Mouse (Mus musculus) layer of hippocampus, adult 2 months (tissue): ENCODE measurements at regions not wholly inside any gene's neighbourhood (a gene's known extent, or its start where the extent isn't known, plus 50 kb on each side); places are given as distances from the start of the nearest gene placed in this dataset.

Experiments used
- DNase-seq, 2 experiments: peaks; one replicate each; pipeline ENCODE4 v3.0.0; 2022; ENCODE audit warnings: low spot score in 2 of 2
- H3K27ac ChIP-seq: fragments of 200-600 bp; 2 replicates; pipeline ENCODE4 v1.8.1; 2022
- H3K4me3 ChIP-seq: fragments of 200-600 bp; 2 replicates; pipeline ENCODE4 v1.8.1; 2022; ENCODE audit warnings: mild to moderate bottlenecking
- CTCF ChIP-seq: fragments of 200-600 bp; conservative IDR thresholded peaks from 2 replicates; pipeline ENCODE4 v1.8.1; 2022; ENCODE audit warnings: antibody characterized with exemption, mild to moderate bottlenecking, moderate library complexity

- H3K27ac ChIP-seq = peak overlapping the region; percentile 91
- peak; percentile 46 to 63 for DNase-seq
- no peak for TF ChIP-seq CTCF
- peak overlapping the region; percentile 31; the same call in 1 of the 2 replicates for H3K4me3 ChIP-seq
These were observed 83.1 kb downstream of the Stk35 start for GRCm38 (mm10) chr2:129883417-129883816.

- Histone ChIP-seq H3K4me3 (no peak overlapping the region), H3K27ac (no peak overlapping the region)
- DNase-seq = no peak
- no peak for TF ChIP-seq CTCF
These were observed 84.0 kb downstream of the Stk35 start for GRCm38 (mm10) chr2:129884316-129884715.

- Histone ChIP-seq H3K27ac (no peak overlapping the region), H3K4me3 (no peak overlapping the region)
- TF ChIP-seq CTCF = no peak
- DNase-seq = no peak
These were observed 85.2 kb downstream of the Stk35 start for GRCm38 (mm10) chr2:129885536-129885935.

- DNase-seq = peak; percentile 32 to 55
- peak overlapping the region; percentile 56 for H3K27ac ChIP-seq
- no peak for TF ChIP-seq CTCF
- no peak overlapping the region for H3K4me3 ChIP-seq
These were observed 92.9 kb downstream of the Stk35 start for GRCm38 (mm10) chr2:129893231-129893630.

GRCm38 (mm10) chr2:129893832-129894231, 93.5 kb downstream of the Stk35 start:
- no peak overlapping the region for H3K4me3 ChIP-seq
- TF ChIP-seq CTCF = no peak
- peak overlapping the region; percentile 56 for H3K27ac ChIP-seq
- DNase-seq = no peak

GRCm38 (mm10) chr2:129894906-129895305, 94.6 kb downstream of the Stk35 start:
- Histone ChIP-seq H3K27ac (no peak overlapping the region), H3K4me3 (no peak overlapping the region)
- no peak for DNase-seq
- no peak for TF ChIP-seq CTCF

GRCm38 (mm10) chr2:129895369-129895768, 95.1 kb downstream of the Stk35 start:
- H3K27ac ChIP-seq = no peak overlapping the region
- TF ChIP-seq CTCF = no peak

GRCm38 (mm10) chr2:129896696-129897095, 96.4 kb downstream of the Stk35 start:
- Histone ChIP-seq H3K27ac (no peak overlapping the region), H3K4me3 (no peak overlapping the region)
- DNase-seq = no peak
- TF ChIP-seq CTCF = no peak

More at GRCm38 (mm10) chr2:129895369-129895768, 95.1 kb downstream of the Stk35 start:
- no peak for DNase-seq
- no peak overlapping the region for H3K4me3 ChIP-seq

GRCm38 (mm10) chr2:129903383-129904135, 103.2 kb downstream of the Stk35 start:
- DNase-seq = no peak
- no peak for TF ChIP-seq CTCF

GRCm38 (mm10) chr2:129904753-129905152, 104.4 kb downstream of the Stk35 start:
- peak; percentile 91 for TF ChIP-seq CTCF
- Histone ChIP-seq H3K4me3 (no peak overlapping the region), H3K27ac (no peak overlapping the region)
- DNase-seq = peak; percentile 64 to 65

More at GRCm38 (mm10) chr2:129903383-129904135, 103.2 kb downstream of the Stk35 start:
- no peak overlapping the region for H3K27ac ChIP-seq
- no peak overlapping the region for H3K4me3 ChIP-seq

GRCm38 (mm10) chr2:129908701-129909425, 103.3 kb upstream of the Tgm3 start:
- peak overlapping the region; percentile 61 for H3K4me3 ChIP-seq
- peak overlapping the region; percentile 90 for H3K27ac ChIP-seq
- peak; percentile 66 to 77 for DNase-seq
- TF ChIP-seq CTCF = no peak

GRCm38 (mm10) chr2:129911203-129911921, 100.8 kb upstream of the Tgm3 start:
- DNase-seq = no peak
- Histone ChIP-seq H3K27ac (no peak overlapping the region), H3K4me3 (no peak overlapping the region)
- no peak for TF ChIP-seq CTCF

GRCm38 (mm10) chr2:129912556-129912955, 99.6 kb upstream of the Tgm3 start:
- no peak overlapping the region for H3K4me3 ChIP-seq
- no peak for TF ChIP-seq CTCF
- peak in 1 of 2 experiments; percentile 55 for DNase-seq
- H3K27ac ChIP-seq = peak overlapping the region; percentile 18; the same call in 1 of the 2 replicates
